Mouse (Mus musculus) lung, postnatal 4 days (tissue): ENCODE data around the gene Kcnab1.

Experiments used
- DNase-seq, 2 experiments: peaks; one replicate each; pipeline ENCODE4 v3.0.0; 2021

Gene Kcnab1

DNA sequence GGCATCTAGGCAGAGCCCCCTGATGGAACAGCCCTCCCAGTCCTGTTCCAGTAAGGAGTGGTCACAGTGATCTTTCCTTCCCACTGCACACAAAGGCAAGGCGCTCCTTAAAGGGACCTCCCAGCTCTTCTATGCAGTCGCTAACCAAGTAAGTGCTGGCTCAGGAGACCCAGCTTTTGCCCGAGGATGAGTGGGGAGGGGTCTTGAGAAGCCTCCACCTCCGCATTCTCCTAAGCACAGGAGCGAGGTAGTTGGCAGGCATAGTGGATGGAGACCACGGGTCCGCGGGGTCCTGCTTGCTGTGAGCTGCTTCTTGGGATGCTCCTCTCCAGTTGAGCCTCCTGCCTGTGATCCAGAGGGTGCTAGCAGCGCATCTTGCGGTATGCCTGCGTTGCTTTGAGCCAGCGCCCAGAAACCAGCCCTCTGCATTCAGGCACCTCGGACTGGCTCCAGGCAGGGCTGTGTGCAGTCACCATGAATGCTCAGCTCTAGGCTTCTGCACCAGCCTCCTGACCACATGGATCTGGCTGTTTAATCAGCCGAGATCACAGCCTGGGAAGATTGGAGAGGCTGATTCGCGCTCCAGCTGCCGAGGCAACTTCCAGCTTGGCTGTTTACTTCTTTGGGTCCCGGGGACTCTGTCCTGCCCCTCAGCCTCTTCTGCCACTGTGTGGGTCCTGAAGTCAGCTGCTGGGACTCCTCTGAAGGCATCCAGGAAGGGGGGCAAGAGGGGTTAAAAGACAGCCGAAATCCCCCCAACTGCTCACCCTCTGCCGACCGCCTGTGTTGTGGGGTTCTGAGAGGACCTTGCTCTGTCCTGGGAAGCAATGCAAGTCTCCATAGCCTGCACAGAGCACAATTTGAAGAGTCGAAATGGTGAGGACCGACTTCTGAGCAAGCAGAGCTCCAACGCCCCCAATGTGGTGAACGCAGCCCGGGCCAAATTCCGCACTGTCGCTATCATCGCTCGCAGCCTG lies at the start of gene Kcnab1:
Kcnab1 (plus strand) TSS at position 440 of the 977 bp plus-strand sequence.
- peak in 1 of 2 experiments; percentile 25 for DNase-seq

DNA sequence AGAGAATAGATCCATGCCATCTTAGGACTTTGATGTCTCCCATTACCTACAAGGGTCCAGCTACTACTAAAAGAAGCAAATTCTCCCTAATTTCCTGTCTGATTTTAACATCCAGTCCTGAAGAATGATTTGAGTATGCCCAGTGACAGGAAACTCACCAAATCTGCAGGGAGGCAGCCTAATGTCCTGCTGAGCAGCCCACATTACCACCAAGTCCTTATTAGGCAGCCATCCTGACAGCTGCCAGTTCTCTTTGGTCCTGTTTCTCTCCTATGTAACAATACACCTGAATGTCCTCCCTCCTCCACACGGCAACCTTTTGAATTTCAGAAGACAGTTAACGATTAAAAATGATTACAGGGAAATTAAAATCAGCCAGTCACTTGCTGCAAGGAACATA lies 20.9 kb upstream of the Kcnab1 start:
- no peak for DNase-seq

DNA sequence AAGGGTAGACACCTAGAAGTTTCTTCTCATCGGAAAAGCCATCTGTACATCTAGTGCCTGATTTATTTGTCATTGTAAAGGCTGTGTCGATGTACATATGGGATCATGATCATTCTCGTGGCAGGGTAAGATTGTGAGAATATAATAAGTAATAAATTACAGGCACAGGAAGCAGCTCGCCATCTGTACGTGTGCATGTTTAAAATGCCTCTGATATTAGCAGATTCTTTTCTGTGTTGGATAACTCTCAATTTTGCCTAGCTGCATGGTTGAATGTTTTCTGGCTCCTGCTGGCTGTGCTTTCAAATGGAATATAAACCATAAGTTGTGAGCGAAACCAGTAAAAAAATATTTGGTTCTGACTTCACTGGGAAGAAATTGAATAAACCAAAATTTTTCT lies 5.1 kb upstream of the Kcnab1 start:
- DNase-seq: no peak

- no peak for DNase-seq
Observed at GRCm38 (mm10) chr3:65110190-65110589, 1.0 kb downstream of the Kcnab1 start.

GRCm38 (mm10) chr3:65111176-65111575 lies 2.0 kb downstream of the Kcnab1 start:
- no peak for DNase-seq

GRCm38 (mm10) chr3:65115164-65115563 lies 6.0 kb downstream of the Kcnab1 start:
- DNase-seq: no peak

DNA sequence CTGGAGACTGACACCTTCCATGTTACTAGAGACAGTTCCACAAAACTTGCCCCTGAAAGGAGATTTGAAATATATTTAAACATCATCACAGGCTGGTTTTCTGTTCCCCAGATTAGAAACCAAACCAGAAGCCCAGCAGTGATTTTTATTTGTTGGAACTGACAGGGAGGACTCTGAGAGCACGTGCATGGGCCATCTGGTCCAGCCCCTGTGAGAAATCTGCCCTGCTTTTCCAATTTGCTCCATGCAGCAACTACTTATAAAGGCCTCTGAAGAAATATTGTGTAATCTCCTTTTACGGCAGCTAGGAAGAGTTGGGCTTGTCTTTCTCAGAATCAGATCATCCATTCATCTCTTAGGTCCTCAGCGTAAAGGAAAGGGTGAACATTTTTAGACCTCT lies 7.8 kb downstream of the Kcnab1 start:
- DNase-seq: no peak

DNA sequence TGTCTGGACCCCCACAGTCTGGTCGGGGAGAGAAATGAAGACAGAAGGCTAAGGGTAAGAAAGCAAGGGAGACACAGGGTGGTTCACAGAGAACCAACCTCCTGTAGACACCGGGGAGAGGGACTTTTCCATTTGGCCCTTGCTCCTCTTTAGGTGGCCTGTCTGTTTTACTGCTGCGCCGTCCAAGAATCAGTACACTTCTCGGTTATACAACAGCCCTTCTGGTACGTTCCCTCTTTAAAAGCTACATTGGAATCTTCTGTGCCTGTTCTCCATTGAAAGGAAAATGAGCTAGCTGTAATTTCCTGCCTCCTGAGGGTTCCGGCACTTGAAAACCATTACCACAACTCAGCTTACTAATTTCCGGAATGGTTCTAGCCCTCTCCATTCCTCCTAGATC lies 8.2 kb downstream of the Kcnab1 start:
- no peak for DNase-seq

DNA sequence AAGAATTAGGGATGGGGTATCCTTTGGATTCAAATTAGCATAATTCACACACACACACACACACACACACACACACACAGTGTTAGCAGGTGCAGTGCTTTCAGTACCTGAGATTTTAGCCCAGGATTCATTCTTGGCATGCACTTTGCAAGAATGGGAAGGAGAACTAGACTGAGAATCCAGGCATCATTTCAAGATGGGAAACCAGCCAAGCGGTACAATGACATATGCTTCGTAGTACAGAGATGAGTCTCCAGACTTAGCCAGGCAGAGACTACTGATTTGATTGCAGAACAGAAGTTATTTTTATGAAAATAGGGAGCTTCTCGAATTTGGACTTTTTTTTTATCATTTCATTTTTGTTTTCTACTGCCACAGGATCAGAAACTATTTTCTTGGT lies 15.8 kb downstream of the Kcnab1 start:
- DNase-seq: no peak

DNA sequence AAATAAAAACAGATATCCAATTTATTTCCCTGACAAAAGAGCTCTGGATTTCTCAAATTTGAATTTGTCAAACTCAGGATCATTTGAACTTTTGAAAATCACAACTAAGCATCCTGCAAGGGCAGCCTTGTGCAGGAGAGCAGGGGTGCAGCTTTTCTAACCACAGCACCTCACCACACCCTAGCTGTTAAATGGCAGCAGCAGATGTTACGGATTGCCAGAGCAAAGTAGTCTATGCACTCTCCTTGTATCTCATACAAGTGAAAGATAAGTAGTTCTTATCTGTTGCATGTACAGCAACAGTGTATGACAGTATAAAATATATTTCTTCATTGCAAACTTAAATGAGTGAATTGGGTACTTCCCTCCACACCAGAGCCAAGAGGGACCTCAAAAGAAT lies 20.4 kb downstream of the Kcnab1 start:
- no peak for DNase-seq

DNA sequence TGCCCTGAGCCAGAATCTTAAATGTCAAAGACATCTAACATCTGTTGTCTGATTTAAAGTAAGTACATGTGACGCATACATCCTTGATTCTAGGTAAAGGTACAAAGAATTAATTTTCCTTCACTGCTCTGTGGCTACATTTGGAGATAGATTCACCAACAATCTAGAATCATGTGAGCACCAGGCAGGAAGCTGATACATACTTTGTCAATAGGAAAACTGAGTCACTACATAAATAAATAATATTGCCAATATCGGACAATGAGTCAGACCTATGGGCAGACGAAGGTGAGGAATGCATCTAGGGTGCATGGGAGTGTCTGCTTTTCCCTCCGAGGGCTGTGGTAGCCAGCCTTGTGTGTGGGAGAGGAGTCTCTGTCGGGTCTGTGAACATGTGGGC lies 25.7 kb downstream of the Kcnab1 start:
- no peak for DNase-seq

- no peak for DNase-seq
Observed at GRCm38 (mm10) chr3:65136897-65137296, 27.7 kb downstream of the Kcnab1 start.

- DNase-seq: no peak
Observed at GRCm38 (mm10) chr3:65138739-65139138, 29.6 kb downstream of the Kcnab1 start.

- DNase-seq: no peak
Observed at GRCm38 (mm10) chr3:65145152-65145551, 36.0 kb downstream of the Kcnab1 start.

DNA sequence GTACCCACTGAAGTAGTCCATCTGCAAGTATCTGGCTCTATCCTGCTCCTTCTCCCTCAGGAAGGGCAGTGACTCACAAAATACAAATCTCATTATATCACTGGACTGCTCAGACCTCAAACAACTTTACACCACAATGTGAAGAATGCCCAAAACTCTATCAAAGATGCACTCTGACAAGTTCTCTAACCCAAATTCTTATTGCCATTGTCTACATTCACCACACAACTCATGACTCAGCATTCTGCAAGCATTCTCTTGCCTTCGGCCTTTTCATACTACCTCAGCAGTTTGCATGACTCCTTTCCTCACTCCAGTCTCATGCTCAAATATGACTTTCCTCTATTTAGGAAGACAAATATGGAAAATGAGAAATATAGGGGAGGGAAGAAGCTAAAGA lies 42.6 kb downstream of the Kcnab1 start:
- no peak for DNase-seq

- no peak for DNase-seq
Observed at GRCm38 (mm10) chr3:65172964-65173363, 63.8 kb downstream of the Kcnab1 start.

- DNase-seq: no peak
Observed at GRCm38 (mm10) chr3:65174564-65174963, 65.4 kb downstream of the Kcnab1 start.

GRCm38 (mm10) chr3:65175819-65176218 lies 66.6 kb downstream of the Kcnab1 start:
- no peak for DNase-seq

GRCm38 (mm10) chr3:65176846-65177245 lies 67.7 kb downstream of the Kcnab1 start:
- no peak for DNase-seq

GRCm38 (mm10) chr3:65187833-65188698 lies 78.9 kb downstream of the Kcnab1 start:
- DNase-seq: no peak

- DNase-seq: no peak
Observed at GRCm38 (mm10) chr3:65200611-65201010, 91.4 kb downstream of the Kcnab1 start.

DNA sequence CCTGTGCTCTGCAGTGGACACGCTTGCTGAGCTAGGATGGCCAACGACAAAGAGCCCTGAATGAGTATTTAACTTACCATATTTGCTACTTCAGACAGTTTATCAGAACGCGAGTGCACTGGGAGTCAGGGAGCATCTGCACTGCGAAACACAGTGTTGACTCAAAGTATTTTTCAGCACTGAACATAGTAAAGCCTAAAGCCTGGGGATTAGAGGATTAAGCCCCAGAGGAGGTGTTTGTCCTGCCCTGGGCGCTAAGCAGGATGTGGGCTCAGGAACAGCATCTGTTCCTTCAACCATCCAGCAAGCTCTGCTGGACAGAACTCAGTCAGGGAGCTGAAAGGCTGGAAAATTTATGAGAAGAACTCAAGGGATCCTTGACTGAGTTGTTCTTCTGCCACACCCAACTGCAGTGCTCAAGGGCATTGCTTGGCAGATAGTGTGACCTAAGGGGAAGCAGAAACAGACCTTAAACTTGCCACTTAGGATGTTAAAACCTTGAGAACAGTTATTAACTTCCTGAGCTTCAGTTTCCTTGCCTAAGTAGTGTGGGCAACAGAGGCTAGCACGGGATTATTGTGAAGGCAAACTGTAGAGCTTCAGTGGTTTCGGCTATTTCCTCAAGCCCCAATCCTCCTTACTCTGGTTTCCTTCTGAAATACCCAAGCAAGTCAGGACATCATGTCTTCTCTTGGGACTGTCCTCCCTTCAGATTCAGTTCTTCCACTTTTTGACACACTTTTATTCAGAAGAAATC lies 94.4 kb downstream of the Kcnab1 start:
- no peak for DNase-seq
